Mouse (Mus musculus): ENCODE results near the gene 3110082I17Rik. TPM values are rescaled to one million over a fixed set of nuclear protein-coding genes. Genes with fewer than 3 reads are reported as not detected.

The 3110082I17Rik gene
- total RNA-seq, 1 experiment from 2014 or later = 15.0 TPM

GRCm38 (mm10) chr5:139323260-139323924, 136.9 kb downstream of the 3110082I17Rik start:
- no peak for ATAC-seq (ENCODE audit: extremely low read depth, insufficient number of reproducible peaks, low FRiP score, poor library complexity, severe bottlenecking)

- ATAC-seq (ENCODE audit: extremely low read depth, insufficient number of reproducible peaks, low FRiP score, poor library complexity, severe bottlenecking) = no peak
These were observed 139.0 kb downstream of the 3110082I17Rik start for GRCm38 (mm10) chr5:139321331-139321730.

GRCm38 (mm10) chr5:139320424-139320823, 139.9 kb downstream of the 3110082I17Rik start:
- ATAC-seq (ENCODE audit: extremely low read depth, insufficient number of reproducible peaks, low FRiP score, poor library complexity, severe bottlenecking) = no peak

GRCm38 (mm10) chr5:139317751-139318504, 142.4 kb downstream of the 3110082I17Rik start:
- no peak for ATAC-seq (ENCODE audit: extremely low read depth, insufficient number of reproducible peaks, low FRiP score, poor library complexity, severe bottlenecking)

- ATAC-seq (ENCODE audit: extremely low read depth, insufficient number of reproducible peaks, low FRiP score, poor library complexity, severe bottlenecking) = no peak
These were observed 143.2 kb downstream of the 3110082I17Rik start for GRCm38 (mm10) chr5:139316982-139317675.

- no peak for ATAC-seq (ENCODE audit: extremely low read depth, insufficient number of reproducible peaks, low FRiP score, poor library complexity, severe bottlenecking)
These were observed 145.2 kb downstream of the 3110082I17Rik start for GRCm38 (mm10) chr5:139314941-139315642.

GRCm38 (mm10) chr5:139313536-139313935, 146.8 kb downstream of the 3110082I17Rik start:
- no peak for ATAC-seq (ENCODE audit: extremely low read depth, insufficient number of reproducible peaks, low FRiP score, poor library complexity, severe bottlenecking)

GRCm38 (mm10) chr5:139311822-139312221, 148.5 kb downstream of the 3110082I17Rik start:
- no peak for ATAC-seq (ENCODE audit: extremely low read depth, insufficient number of reproducible peaks, low FRiP score, poor library complexity, severe bottlenecking)

- no peak for ATAC-seq (ENCODE audit: extremely low read depth, insufficient number of reproducible peaks, low FRiP score, poor library complexity, severe bottlenecking)
These were observed 149.8 kb downstream of the 3110082I17Rik start for GRCm38 (mm10) chr5:139310477-139310876.

- ATAC-seq (ENCODE audit: extremely low read depth, insufficient number of reproducible peaks, low FRiP score, poor library complexity, severe bottlenecking) = peak; percentile 52; the same call in 1 of the 2 replicates
These were observed 150.4 kb downstream of the 3110082I17Rik start for GRCm38 (mm10) chr5:139309946-139310345.

Other genes with a start within 250 kb of the 3110082I17Rik start
- gene Get4, start 208.2 kb downstream of the 3110082I17Rik start, total RNA-seq (2017) = 16.6 and 17.3 TPM in 2 replicates
- 20.8 and 21.1 TPM in 2 replicates for gene Adap1, start 134.9 kb downstream of the 3110082I17Rik start, total RNA-seq (2017)
- gene Cox19, start 109.1 kb downstream of the 3110082I17Rik start, total RNA-seq (2017) = 14.4 and 17.2 TPM in 2 replicates
- gene Cyp2w1, start 107.9 kb downstream of the 3110082I17Rik start, total RNA-seq (2017) = not detected in 2 replicates
- gene Gpr146, start 82.8 kb downstream of the 3110082I17Rik start, total RNA-seq (2017) = 44.6 and 45.5 TPM in 2 replicates
- gene C130050O18Rik, start 55.2 kb downstream of the 3110082I17Rik start, total RNA-seq (2017) = 40.3 and 41.1 TPM in 2 replicates
- gene Gper1, start 37.4 kb downstream of the 3110082I17Rik start, total RNA-seq (2017) = 0.12 and 0.98 TPM in 2 replicates
- gene Zfand2a, start 24.0 kb upstream of the 3110082I17Rik start, total RNA-seq (2017) = 11.4 and 11.9 TPM in 2 replicates
- gene Uncx, start 83.0 kb upstream of the 3110082I17Rik start, total RNA-seq (2017) = not detected in 2 replicates

All from neutrophil, adult 5-6 weeks (primary cell).